Mouse (Mus musculus): ENCODE results near the gene Muc3a. TPM values are rescaled to one million over a fixed set of nuclear protein-coding genes. Genes with fewer than 3 reads are reported as not detected.
A peak's percentile ranks its signal among the peaks of the same experiment; 100 is the strongest.

Muc3a gene
- total RNA-seq (2021), result under 1 TPM; 0.11 to 0.12 TPM
- long read RNA-seq, experiment 1, result 0 reads
- long read RNA-seq, experiment 2, result 0 reads

GRCm38 (mm10) chr5:137212289-137212688 lies at the start of gene Muc3a:
TSS of gene Muc3a (minus strand) at chr5:137212389.
- no peak for DNase-seq (ENCODE audit: low spot score)

DNA sequence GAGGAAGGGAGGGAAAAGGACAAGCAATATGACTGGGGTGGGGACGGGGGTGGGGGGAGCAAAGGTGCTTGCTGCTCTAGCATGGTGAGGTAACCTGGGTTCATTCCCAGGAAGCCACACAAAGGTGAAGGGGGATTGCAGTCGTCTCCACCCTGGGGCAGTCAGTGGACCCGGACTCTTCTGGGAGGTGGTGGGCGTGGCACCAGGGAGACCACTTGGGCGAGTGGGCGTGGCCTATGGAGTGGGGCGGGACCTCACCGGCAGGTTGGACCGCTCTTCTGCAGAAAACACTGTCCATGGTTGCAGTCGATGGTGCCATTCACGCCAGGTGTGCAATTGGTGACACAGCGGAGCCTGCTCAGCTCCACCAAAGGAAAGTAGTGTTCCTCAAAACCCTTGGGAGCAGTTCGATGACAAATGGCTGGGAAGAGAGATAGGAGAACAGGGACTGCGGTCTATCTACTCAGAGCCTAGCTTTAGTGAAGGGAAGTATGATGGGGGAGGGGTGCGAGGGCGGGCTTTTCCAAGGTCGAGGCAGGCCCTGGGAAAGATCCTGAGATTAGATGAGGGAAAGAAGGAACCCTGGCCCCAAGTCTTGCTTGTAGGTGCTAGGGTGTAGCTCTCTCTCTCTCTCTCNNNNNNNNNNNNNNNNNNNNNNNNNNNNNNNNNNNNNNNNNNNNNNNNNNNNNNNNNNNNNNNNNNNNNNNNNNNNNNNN lies 917 bp downstream of the Muc3a start:
- no peak for DNase-seq (ENCODE audit: low spot score)

DNA sequence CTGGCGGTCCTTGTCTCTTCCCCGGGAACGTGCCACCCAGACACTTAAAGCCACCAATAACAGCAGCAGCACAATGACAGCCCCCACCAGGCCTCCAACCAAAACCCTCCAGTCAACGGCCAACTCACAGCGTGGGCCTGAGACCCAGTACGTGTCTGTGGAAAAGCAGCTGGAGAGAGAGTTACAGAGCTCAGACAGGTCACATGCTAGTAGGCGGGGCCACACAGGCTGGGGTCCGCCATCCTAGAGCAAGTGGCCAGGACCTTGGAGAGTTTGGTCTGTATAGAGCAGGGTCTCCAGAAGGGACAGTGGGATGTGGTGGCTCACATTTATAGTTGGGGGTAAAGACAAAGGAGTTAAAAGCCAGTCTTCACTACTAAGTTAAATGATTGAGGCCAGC lies 1.5 kb downstream of the Muc3a start:
- no peak for DNase-seq (ENCODE audit: low spot score)

- DNase-seq (ENCODE audit: low spot score), result no peak
Observed at GRCm38 (mm10) chr5:137205301-137205700, 6.9 kb downstream of the Muc3a start.

DNA sequence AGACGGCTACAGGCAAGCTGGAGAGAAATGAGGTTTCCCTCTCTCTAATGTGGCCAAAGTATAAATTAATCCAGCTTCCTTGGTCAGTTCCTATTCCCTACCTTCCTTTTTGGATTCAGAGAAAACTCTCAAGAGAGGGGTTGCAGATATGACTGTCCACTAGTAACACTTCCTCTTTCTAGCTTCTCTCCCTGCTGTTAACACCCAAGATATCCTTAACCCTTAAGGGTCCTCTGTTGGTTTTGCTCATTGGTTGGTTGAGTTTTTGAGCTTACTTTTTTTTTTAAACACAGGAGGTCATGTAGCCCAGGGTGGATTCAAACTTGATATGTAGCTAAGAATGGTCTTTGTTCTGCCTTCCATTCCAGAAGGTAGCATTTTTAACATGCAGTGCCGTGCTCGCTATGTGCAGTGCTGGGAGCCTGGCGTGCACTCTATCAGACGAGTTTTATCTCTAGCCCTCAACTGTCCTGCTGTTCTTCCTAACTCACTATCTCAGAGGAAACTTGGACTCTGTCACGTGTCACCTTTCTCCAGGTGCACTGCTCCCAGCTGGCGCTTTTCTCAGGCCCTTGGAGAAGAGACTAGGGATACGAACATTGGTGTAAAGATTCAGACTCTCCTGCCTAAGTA lies 17.6 kb downstream of the Muc3a start:
- DNase-seq (ENCODE audit: low spot score), result no peak

- DNase-seq (ENCODE audit: low spot score), result no peak
Observed at GRCm38 (mm10) chr5:137193279-137193952, 18.8 kb downstream of the Muc3a start.

DNA sequence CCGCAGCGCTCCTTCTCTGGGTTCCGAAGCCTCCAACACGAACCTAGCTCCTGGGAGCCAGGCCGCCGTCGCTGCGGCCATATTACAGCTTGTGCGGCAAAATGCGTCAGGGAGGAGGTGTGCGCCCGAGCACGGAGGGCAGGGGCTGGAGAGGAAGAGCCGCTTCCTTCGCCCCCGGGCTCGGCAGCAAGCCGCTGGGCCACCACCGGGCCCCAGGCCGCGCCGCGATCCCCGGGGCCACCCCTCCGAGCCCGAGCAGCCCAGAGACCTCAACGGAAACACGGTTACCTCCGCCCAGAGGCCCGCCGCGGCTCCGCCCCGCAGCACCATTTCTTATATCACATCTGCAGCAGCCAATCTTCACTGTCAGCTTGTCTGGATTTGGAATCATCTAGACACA lies 22.9 kb downstream of the Muc3a start:
- DNase-seq (ENCODE audit: low spot score), result no peak

DNA sequence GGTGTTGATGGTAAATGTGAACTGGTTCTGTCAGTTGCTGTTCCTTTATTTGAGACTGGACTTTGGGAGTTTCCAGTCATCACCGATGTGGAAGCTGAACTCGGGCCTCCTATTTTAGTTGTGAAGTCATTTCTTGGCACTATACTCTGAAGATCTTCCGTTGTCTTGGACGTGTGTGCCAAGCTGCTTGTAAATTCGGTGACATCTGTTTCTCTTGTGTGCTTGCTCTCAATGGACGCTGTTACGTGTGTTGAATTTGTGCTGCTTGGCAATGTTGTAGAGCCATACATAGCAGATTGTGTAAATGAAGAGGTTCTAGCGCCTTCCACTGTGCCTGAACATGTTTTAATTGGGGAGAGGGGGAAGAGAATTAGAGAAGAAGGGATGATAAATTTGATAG lies 26.8 kb downstream of the Muc3a start:
- no peak for DNase-seq (ENCODE audit: low spot score)

- DNase-seq (ENCODE audit: low spot score), result no peak
Observed at GRCm38 (mm10) chr5:137179646-137180374, 32.4 kb downstream of the Muc3a start.

GRCm38 (mm10) chr5:137173967-137174366 lies 38.2 kb downstream of the Muc3a start:
- DNase-seq (ENCODE audit: low spot score), result no peak

DNA sequence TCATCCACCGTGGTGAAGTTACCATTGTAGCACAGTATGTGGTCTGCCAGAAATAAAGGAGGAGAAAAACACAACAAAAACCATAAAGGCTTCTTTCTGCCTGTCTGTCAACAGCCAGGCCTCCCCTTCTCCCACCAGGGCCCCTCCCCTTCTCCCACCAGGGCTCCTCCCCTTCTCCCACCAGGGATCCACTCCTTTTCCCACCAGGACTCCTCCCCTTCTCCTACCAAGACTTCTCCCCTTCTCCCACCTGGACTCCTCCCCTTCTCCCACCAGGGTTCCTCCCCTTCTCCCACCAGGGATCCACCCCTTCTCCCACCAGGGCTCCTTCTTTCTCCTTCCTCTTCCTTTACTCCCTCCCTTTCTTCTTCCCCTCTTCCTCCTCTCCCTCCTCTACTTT lies 39.6 kb downstream of the Muc3a start:
- no peak for DNase-seq (ENCODE audit: low spot score)

DNA sequence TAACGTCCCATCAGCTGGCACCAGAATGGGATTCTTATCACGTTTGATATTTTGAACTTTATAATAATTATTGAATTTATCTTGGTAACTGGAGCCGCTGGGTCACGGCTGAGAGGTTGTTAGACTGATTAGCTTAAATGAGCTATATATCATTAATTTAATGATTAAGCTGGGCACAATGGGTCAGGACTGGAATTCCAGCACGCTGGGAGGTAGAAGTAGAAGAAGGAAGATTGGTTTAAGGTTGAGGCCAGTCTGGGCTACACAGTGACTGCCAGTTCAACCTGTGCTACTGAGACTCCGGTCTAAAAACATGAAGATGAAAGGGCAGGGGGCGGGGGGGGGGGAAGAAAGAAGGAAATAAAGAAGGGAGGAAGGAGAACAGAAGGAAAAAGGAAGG lies 40.7 kb downstream of the Muc3a start:
- DNase-seq (ENCODE audit: low spot score), result no peak

DNA sequence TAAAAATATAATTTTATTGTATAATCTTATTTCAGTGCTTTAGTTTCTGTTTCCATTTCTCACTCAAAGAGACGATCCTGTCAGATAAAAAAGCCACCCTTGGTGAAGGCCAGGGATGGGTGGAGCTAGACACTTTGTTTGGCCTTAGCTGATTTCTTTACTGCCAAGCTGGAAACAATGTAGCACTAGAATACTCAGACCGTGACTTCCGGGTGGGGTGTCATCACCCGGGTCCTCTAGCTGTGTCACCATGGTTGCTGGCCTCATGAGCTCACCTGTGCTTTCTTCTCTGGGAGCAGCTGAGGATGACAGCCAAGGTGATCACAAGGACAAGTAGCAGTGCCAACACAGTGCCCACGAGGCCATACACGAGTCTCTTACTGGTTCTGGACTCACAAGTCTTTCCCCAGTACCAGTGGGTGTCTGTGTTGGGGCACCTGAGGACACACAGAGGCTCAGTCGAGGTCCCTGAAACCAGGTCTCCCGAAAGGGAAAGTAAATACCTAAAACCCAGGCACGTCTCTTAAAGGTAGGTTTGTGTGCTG lies 41.3 kb downstream of the Muc3a start:
- no peak for DNase-seq (ENCODE audit: low spot score)

DNA sequence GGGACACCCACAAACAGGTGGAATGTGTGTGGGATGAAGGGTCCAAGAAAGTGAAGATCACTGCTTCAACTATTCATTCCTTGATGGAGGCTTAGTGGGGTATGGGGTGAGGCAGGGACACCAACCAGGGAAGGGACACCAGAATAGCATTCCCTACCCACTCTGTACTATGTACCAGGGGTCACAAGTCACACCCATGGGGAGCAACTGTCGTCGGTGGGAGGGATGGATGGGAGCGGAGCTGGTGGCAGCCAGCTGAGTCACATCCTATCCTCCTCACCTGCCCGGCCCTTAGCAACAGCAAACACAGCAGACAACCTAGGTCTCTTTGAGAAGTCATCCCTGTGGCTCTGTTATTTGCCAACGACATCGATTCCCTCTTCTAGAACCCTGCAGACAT lies 44.6 kb downstream of the Muc3a start:
- no peak for DNase-seq (ENCODE audit: low spot score)

DNA sequence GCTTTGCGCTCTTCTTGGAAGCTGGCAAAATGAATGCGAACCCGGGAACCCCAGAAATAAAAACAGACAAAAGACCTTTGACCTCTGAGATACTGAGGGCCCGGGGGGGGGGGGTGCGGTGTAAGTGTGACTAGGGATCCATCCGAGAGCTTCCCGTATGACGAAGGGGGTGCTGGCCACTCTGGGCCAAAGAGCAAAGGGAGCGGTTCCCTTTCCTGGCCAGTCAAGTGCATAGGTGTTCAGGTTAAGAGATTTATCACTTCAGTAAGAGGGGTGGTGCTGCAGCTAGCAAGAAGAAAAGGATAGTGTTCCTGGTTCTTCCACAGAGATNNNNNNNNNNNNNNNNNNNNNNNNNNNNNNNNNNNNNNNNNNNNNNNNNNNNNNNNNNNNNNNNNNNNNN lies 46.2 kb downstream of the Muc3a start:
- DNase-seq (ENCODE audit: low spot score), result no peak

DNA sequence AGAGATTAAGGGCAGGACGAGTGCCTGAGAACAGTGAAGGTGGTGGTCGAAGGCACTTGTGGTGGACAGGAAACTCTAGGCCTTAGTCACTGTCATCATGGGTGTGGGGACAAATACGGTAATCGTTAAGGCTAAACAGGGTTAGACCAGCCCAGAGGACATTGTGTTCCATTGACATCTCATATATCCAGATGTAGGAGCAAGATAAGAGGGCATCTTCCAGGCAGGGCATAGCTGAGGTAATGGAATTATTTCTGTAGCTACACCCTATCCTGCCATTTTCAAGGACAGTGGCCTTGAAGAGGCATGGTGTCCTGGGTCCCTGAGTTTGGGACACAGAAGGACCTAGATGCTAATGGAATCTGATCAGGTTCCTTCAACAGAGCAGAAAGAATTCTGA lies 50.3 kb downstream of the Muc3a start:
- DNase-seq (ENCODE audit: low spot score), result no peak

DNA sequence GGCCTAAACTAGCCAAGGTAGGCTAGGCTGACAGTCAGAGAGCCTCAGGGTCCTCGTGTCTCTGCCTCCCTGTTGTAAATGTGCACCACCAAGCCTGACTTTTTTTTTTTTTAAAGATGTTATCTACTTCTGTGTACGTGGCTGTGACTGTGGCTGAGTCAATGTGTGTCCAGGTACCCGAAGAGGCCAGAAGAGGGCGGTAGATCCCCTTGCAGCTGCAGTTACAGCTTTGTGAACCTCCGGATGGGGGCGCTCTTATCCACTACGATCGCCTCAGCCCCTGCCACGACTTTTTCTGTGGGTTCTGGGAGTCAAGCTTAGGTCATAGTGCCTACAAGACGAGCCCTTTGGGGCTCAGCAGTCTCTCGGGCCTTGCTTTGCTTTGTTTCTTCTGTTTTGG lies 52.7 kb downstream of the Muc3a start:
- peak; percentile 15 for DNase-seq (ENCODE audit: low spot score)

Other genes with a start within 250 kb of the Muc3a start
- 1 to 10 TPM; 1.6 TPM for gene Cldn15, start 245.8 kb downstream of the Muc3a start, total RNA-seq (2021)
- gene Plod3, start 225.4 kb downstream of the Muc3a start, total RNA-seq (2021), result 10 to 100 TPM; 16.8 to 19.7 TPM
- 10 to 100 TPM; 73.3 to 76.9 TPM for gene Znhit1, start 224.4 kb downstream of the Muc3a start, total RNA-seq (2021)
- not detected for gene Vgf, start 186.0 kb downstream of the Muc3a start, total RNA-seq (2021)
- gene Ap1s1, start 166.3 kb downstream of the Muc3a start, total RNA-seq (2021), result 10 to 100 TPM; 14.0 to 17.1 TPM
- gene Serpine1, start 140.1 kb downstream of the Muc3a start, total RNA-seq (2021), result 1 to 10 TPM; 4.9 to 5.5 TPM
- gene Trim56, start 96.2 kb downstream of the Muc3a start, total RNA-seq (2021), result 1 to 10 TPM; 7.4 to 8.0 TPM
- gene Muc3, start 63.1 kb downstream of the Muc3a start, total RNA-seq (2021), result not detected
- gene Ache, start 75.1 kb upstream of the Muc3a start, total RNA-seq (2021), result 10 to 100 TPM; 25.0 to 27.7 TPM
- 10 to 100 TPM; 19.1 to 20.8 TPM for gene Ufsp1, start 82.2 kb upstream of the Muc3a start, total RNA-seq (2021)
- gene Srrt, start 95.3 kb upstream of the Muc3a start, total RNA-seq (2021), result 10 to 100 TPM; 29.6 to 40.8 TPM
- 1 to 10 TPM; 2.2 to 4.4 TPM for gene Trip6, start 102.0 kb upstream of the Muc3a start, total RNA-seq (2021)
- 1 to 10 TPM; 2.0 to 2.2 TPM for gene Slc12a9, start 121.2 kb upstream of the Muc3a start, total RNA-seq (2021)
- 10 to 100 TPM in 1 of 2 experiments, 1 to 10 TPM in 1; 8.2 to 14.4 TPM for gene Ephb4, start 137.7 kb upstream of the Muc3a start, total RNA-seq (2021)

All from gastrocnemius, adult 18-20 months (tissue).